Mouse (Mus musculus): ENCODE measurements around the gene Lamb2. TPM values are rescaled to one million over a fixed set of nuclear protein-coding genes. Genes with fewer than 3 reads are reported as not detected.
A peak's percentile ranks its signal among the peaks of the same experiment; 100 is the strongest.

The Lamb2 gene
- polyA plus RNA-seq, 1 experiment from 2014 or later, result 31.6 TPM

GRCm38 (mm10) chr9:108452291-108452906, 27.1 kb upstream of the Lamb2 start:
- peaks cover 13% of the 10 kb centered on the region for H3K27me3 ChIP-seq (ENCODE audit: low read depth, poor library complexity, severe bottlenecking)
- H3K4me1 ChIP-seq, result peaks cover 44% of the 10 kb centered on the region
- peak; percentile 97 for DNase-seq (ENCODE audit: low spot score)
- WGBS, result under 1% methylated on average over 40 of the region's 40 CpGs
- peak overlapping the region; percentile 71 for H3K4me3 ChIP-seq
- H3K27ac ChIP-seq, result peak overlapping the region; percentile 84
- H3K36me3 ChIP-seq, result peaks cover 8% of the 10 kb centered on the region; the same call in 1 of the 2 replicates
- H3K9me3 ChIP-seq (replicated peaks), result no peaks in the 10 kb centered on the region

GRCm38 (mm10) chr9:108452911-108453310, 26.6 kb upstream of the Lamb2 start:
- Histone ChIP-seq H3K36me3 (peaks cover 5% of the 10 kb centered on the region; the same call in 1 of the 2 replicates), H3K27ac (peak overlapping the region; percentile 84), H3K9me3 (replicated peaks) (no peaks in the 10 kb centered on the region), H3K4me3 (peak overlapping the region; percentile 71), H3K27me3 (ENCODE audit: low read depth, poor library complexity, severe bottlenecking) (peaks cover 13% of the 10 kb centered on the region), H3K4me1 (peaks cover 44% of the 10 kb centered on the region)
- WGBS, result 56% methylated on average over 6 of the region's 6 CpGs
- no peak for DNase-seq (ENCODE audit: low spot score)

GRCm38 (mm10) chr9:108453458-108453857, 26.1 kb upstream of the Lamb2 start:
- WGBS, result 85% methylated on average over 4 of the region's 4 CpGs
- Histone ChIP-seq H3K9me3 (replicated peaks) (no peaks in the 10 kb centered on the region), H3K4me3 (no peak overlapping the region), H3K27me3 (ENCODE audit: low read depth, poor library complexity, severe bottlenecking) (peaks cover 13% of the 10 kb centered on the region), H3K4me1 (peaks cover 44% of the 10 kb centered on the region), H3K36me3 (no peaks in the 10 kb centered on the region), H3K27ac (no peak overlapping the region)
- no peak for DNase-seq (ENCODE audit: low spot score)

- 87% methylated on average over 6 of the region's 6 CpGs for WGBS
Measured at GRCm38 (mm10) chr9:108454429-108454828, 25.1 kb upstream of the Lamb2 start.

GRCm38 (mm10) chr9:108455747-108456571, 23.6 kb upstream of the Lamb2 start:
- DNase-seq (ENCODE audit: low spot score), result no peak
- WGBS, result 79% methylated on average over 12 of the region's 12 CpGs

More at GRCm38 (mm10) chr9:108454429-108454828, 25.1 kb upstream of the Lamb2 start:
- no peak overlapping the region for H3K27ac ChIP-seq
- no peak overlapping the region for H3K4me3 ChIP-seq
- H3K36me3 ChIP-seq, result no peaks in the 10 kb centered on the region
- no peak for DNase-seq (ENCODE audit: low spot score)
- H3K27me3 ChIP-seq (ENCODE audit: low read depth, poor library complexity, severe bottlenecking), result peaks cover 13% of the 10 kb centered on the region
- no peaks in the 10 kb centered on the region for H3K9me3 ChIP-seq (replicated peaks)
- H3K4me1 ChIP-seq, result peaks cover 38% of the 10 kb centered on the region

GRCm38 (mm10) chr9:108456953-108457352, 22.6 kb upstream of the Lamb2 start:
- no peak overlapping the region for H3K4me3 ChIP-seq
- H3K36me3 ChIP-seq, result peaks cover 3% of the 10 kb centered on the region
- WGBS, result 89% methylated on average over 10 of the region's 10 CpGs
- 0 out of 2 replicates have a peak, but pooled peaks cover under 1% of the 10 kb centered on the region for H3K27me3 ChIP-seq (ENCODE audit: low read depth, poor library complexity, severe bottlenecking)
- H3K27ac ChIP-seq, result no peak overlapping the region
- DNase-seq (ENCODE audit: low spot score), result no peak
- peaks cover 22% of the 10 kb centered on the region for H3K4me1 ChIP-seq
- no peaks in the 10 kb centered on the region for H3K9me3 ChIP-seq (replicated peaks)

More at GRCm38 (mm10) chr9:108455747-108456571, 23.6 kb upstream of the Lamb2 start:
- Histone ChIP-seq H3K4me1 (peaks cover 23% of the 10 kb centered on the region), H3K27me3 (ENCODE audit: low read depth, poor library complexity, severe bottlenecking) (peaks cover 11% of the 10 kb centered on the region), H3K4me3 (no peak overlapping the region), H3K36me3 (no peaks in the 10 kb centered on the region), H3K27ac (no peak overlapping the region), H3K9me3 (replicated peaks) (no peaks in the 10 kb centered on the region)

GRCm38 (mm10) chr9:108459939-108460318, 19.6 kb upstream of the Lamb2 start:
- Histone ChIP-seq H3K4me1 (peaks cover 9% of the 10 kb centered on the region), H3K9me3 (replicated peaks) (no peaks in the 10 kb centered on the region), H3K27me3 (ENCODE audit: low read depth, poor library complexity, severe bottlenecking) (no peaks in the 10 kb centered on the region), H3K4me3 (peak overlapping the region; percentile 73), H3K36me3 (peaks cover 33% of the 10 kb centered on the region), H3K27ac (peak overlapping the region; percentile 89)
- no peak for DNase-seq (ENCODE audit: low spot score)
- WGBS, result 95% methylated on average over 1 of the region's 1 CpGs

GRCm38 (mm10) chr9:108460319-108461178, 19.0 kb upstream of the Lamb2 start, which contains the start of gene Ccdc71:
Ccdc71 (plus strand) TSS chr9:108460527.
- Histone ChIP-seq H3K36me3 (peaks cover 39% of the 10 kb centered on the region), H3K9me3 (replicated peaks) (no peaks in the 10 kb centered on the region), H3K4me1 (peaks cover 9% of the 10 kb centered on the region), H3K27ac (peak within 1 kb of the TSS; percentile 89), H3K27me3 (ENCODE audit: low read depth, poor library complexity, severe bottlenecking) (no peaks in the 10 kb centered on the region), H3K4me3 (peak within 1 kb of the TSS; percentile 73)
- peak; percentile 95 for DNase-seq (ENCODE audit: low spot score)
- 1% methylated on average over 48 of the region's 52 CpGs for WGBS

- no peaks in the 10 kb centered on the region for H3K27me3 ChIP-seq (ENCODE audit: low read depth, poor library complexity, severe bottlenecking)
- H3K4me1 ChIP-seq, result peaks cover 9% of the 10 kb centered on the region
- peak within 1 kb of the TSS; percentile 89 for H3K27ac ChIP-seq
- peak; percentile 49 for DNase-seq (ENCODE audit: low spot score)
- peaks cover 45% of the 10 kb centered on the region for H3K36me3 ChIP-seq
- no peaks in the 10 kb centered on the region for H3K9me3 ChIP-seq (replicated peaks)
- peak within 1 kb of the TSS; percentile 73 for H3K4me3 ChIP-seq
- 28% methylated on average over 11 of the region's 11 CpGs for WGBS
Measured at GRCm38 (mm10) chr9:108461181-108461631, 18.3 kb upstream of the Lamb2 start, which contains the start of gene Klhdc8b. Klhdc8b (minus strand) TSS chr9:108461581.

GRCm38 (mm10) chr9:108461675-108462074, 17.9 kb upstream of the Lamb2 start:
- no peak overlapping the region for H3K27ac ChIP-seq

GRCm38 (mm10) chr9:108462192-108462591, 17.3 kb upstream of the Lamb2 start:
- Histone ChIP-seq H3K27ac (no peak overlapping the region), H3K4me3 (peak overlapping the region; percentile 73), H3K27me3 (ENCODE audit: low read depth, poor library complexity, severe bottlenecking) (no peaks in the 10 kb centered on the region), H3K9me3 (replicated peaks) (no peaks in the 10 kb centered on the region), H3K4me1 (peaks cover 9% of the 10 kb centered on the region), H3K36me3 (peaks cover 55% of the 10 kb centered on the region)
- WGBS, result 94% methylated on average over 10 of the region's 10 CpGs
- no peak for DNase-seq (ENCODE audit: low spot score)

More at GRCm38 (mm10) chr9:108461675-108462074, 17.9 kb upstream of the Lamb2 start:
- Histone ChIP-seq H3K4me3 (peak overlapping the region; percentile 73), H3K9me3 (replicated peaks) (no peaks in the 10 kb centered on the region), H3K27me3 (ENCODE audit: low read depth, poor library complexity, severe bottlenecking) (no peaks in the 10 kb centered on the region), H3K4me1 (peaks cover 9% of the 10 kb centered on the region), H3K36me3 (peaks cover 50% of the 10 kb centered on the region)
- DNase-seq (ENCODE audit: low spot score), result no peak
- 92% methylated on average over 5 of the region's 5 CpGs for WGBS

GRCm38 (mm10) chr9:108463713-108464112, 15.8 kb upstream of the Lamb2 start:
- DNase-seq (ENCODE audit: low spot score), result no peak
- Histone ChIP-seq H3K36me3 (peaks cover 62% of the 10 kb centered on the region), H3K9me3 (replicated peaks) (no peaks in the 10 kb centered on the region), H3K4me3 (no peak overlapping the region), H3K4me1 (peaks cover 9% of the 10 kb centered on the region), H3K27me3 (ENCODE audit: low read depth, poor library complexity, severe bottlenecking) (no peaks in the 10 kb centered on the region), H3K27ac (no peak overlapping the region)
- 98% methylated on average over 9 of the region's 9 CpGs for WGBS
